Mouse (Mus musculus) cortical plate, adult 2 months (tissue): Measurements from ENCODE around the gene Mrpl50.

ENCODE experiments used
- CTCF ChIP-seq: fragments of 200-500 bp; IDR thresholded peaks from 2 replicates; pipeline ENCODE4 v1.5.1; 2011; ENCODE audit warnings: mild to moderate bottlenecking, control low read depth, low read length; ENCODE audit not compliant: insufficient read depth; ENCODE audit errors: extremely low read depth
- POLR2A ChIP-seq: fragments of 200-500 bp; IDR thresholded peaks from 2 replicates; pipeline ENCODE4 v1.6.1; 2011; ENCODE audit warnings: mild to moderate bottlenecking, low read length, control low read depth; ENCODE audit not compliant: insufficient read depth; ENCODE audit errors: extremely low read depth

- TF ChIP-seq POLR2A: no peak
- no peak for TF ChIP-seq CTCF
Observed at GRCm38 (mm10) chr4:49522576-49522975, 1.7 kb upstream of the Mrpl50 start.
